Mouse (Mus musculus): ENCODE measurements around the gene Gde1. TPM values are rescaled to one million over a fixed set of nuclear protein-coding genes. Genes with fewer than 3 reads are reported as not detected.

The Gde1 gene
- polyA plus RNA-seq, 1 experiment from 2014 or later: 87.3 TPM

- WGBS: 4% methylated on average over 16 of the region's 16 CpGs
- Histone ChIP-seq H3K9me3 (ENCODE audit: control insufficient read depth, low read length) (no peaks in the 10 kb centered on the region), H3K4me2 (ENCODE audit: low read length) (peak within 1 kb of the TSS; percentile 73), H3K27me3 (ENCODE audit: control insufficient read depth, insufficient read depth, low read length) (peaks cover 3% of the 10 kb centered on the region; the same call in 1 of the 2 replicates), H3K4me3 (ENCODE audit: control insufficient read depth in 1 of 2, insufficient read depth in 1 of 2, low read depth in 1 of 2, low read length in 2 of 2) (peak within 1 kb of the TSS; percentile 64 to 78), H3K36me3 (ENCODE audit: control insufficient read depth, insufficient read depth, low read length) (peaks cover 15% of the 10 kb centered on the region), H3K9ac (ENCODE audit: low read length) (peak within 1 kb of the TSS; percentile 71), H3K4me1 (ENCODE audit: control insufficient read depth in 2 of 2, insufficient read depth in 2 of 2, low read length in 2 of 2) (peaks cover 4% of the 10 kb centered on the region in 2 experiments; a peak in 3 of 4 replicates), H3K27ac (replicated peaks in 1 of 2; ENCODE audit: control insufficient read depth in 1 of 2, insufficient read depth in 1 of 2, low read depth in 2 of 2, low read length in 2 of 2) (peak within 1 kb of the TSS; percentile 49 to 59; a peak in 2 of 4 replicates)
- peak; percentile 82 for ATAC-seq (ENCODE audit: insufficient number of reproducible peaks, insufficient read depth, low FRiP score, low read depth)
Measured at GRCm38 (mm10) chr7:118739975-118740531, 34.5 kb upstream of the Gde1 start, which contains the start of gene Vps35l. Gene Vps35l, plus strand, starts transcription at chr7:118740226.

GRCm38 (mm10) chr7:118738730-118739129 is 33.2 kb upstream of the Gde1 start:
- H3K4me1 ChIP-seq (ENCODE audit: control insufficient read depth in 2 of 2, insufficient read depth in 2 of 2, low read length in 2 of 2): peaks cover 4% of the 10 kb centered on the region in 2 experiments; a peak in 3 of 4 replicates
- H3K4me3 ChIP-seq (ENCODE audit: control insufficient read depth in 1 of 2, insufficient read depth in 1 of 2, low read depth in 1 of 2, low read length in 2 of 2): no peak overlapping the region
- H3K9ac ChIP-seq (ENCODE audit: low read length): no peak overlapping the region
- peaks cover 3% of the 10 kb centered on the region; the same call in 1 of the 2 replicates for H3K27me3 ChIP-seq (ENCODE audit: control insufficient read depth, insufficient read depth, low read length)
- no peak for ATAC-seq (ENCODE audit: insufficient number of reproducible peaks, insufficient read depth, low FRiP score, low read depth)
- 49% methylated on average over 1 of the region's 1 CpGs for WGBS
- H3K36me3 ChIP-seq (ENCODE audit: control insufficient read depth, insufficient read depth, low read length): 0 out of 2 replicates have a peak, but pooled peaks cover 8% of the 10 kb centered on the region
- no peaks in the 10 kb centered on the region for H3K9me3 ChIP-seq (ENCODE audit: control insufficient read depth, low read length)
- H3K27ac ChIP-seq (replicated peaks in 1 of 2; ENCODE audit: control insufficient read depth in 1 of 2, insufficient read depth in 1 of 2, low read depth in 2 of 2, low read length in 2 of 2): no peak overlapping the region
- H3K4me2 ChIP-seq (ENCODE audit: low read length): no peak overlapping the region

GRCm38 (mm10) chr7:118733225-118733624 is 27.6 kb upstream of the Gde1 start:
- Histone ChIP-seq H3K36me3 (ENCODE audit: control insufficient read depth, insufficient read depth, low read length) (peaks cover 42% of the 10 kb centered on the region), H3K27ac (replicated peaks in 1 of 2; ENCODE audit: control insufficient read depth in 1 of 2, insufficient read depth in 1 of 2, low read depth in 2 of 2, low read length in 2 of 2) (no peak overlapping the region), H3K4me1 (ENCODE audit: control insufficient read depth in 2 of 2, insufficient read depth in 2 of 2, low read length in 2 of 2) (no peaks in the 10 kb centered on the region), H3K4me2 (ENCODE audit: low read length) (no peak overlapping the region), H3K9ac (ENCODE audit: low read length) (no peak overlapping the region), H3K27me3 (ENCODE audit: control insufficient read depth, insufficient read depth, low read length) (no peaks in the 10 kb centered on the region), H3K9me3 (ENCODE audit: control insufficient read depth, low read length) (no peaks in the 10 kb centered on the region), H3K4me3 (ENCODE audit: control insufficient read depth in 1 of 2, insufficient read depth in 1 of 2, low read depth in 1 of 2, low read length in 2 of 2) (no peak overlapping the region)
- ATAC-seq (ENCODE audit: insufficient number of reproducible peaks, insufficient read depth, low FRiP score, low read depth): no peak
- 88% methylated on average over 13 of the region's 13 CpGs for WGBS

GRCm38 (mm10) chr7:118731781-118732180 is 26.2 kb upstream of the Gde1 start:
- ATAC-seq (ENCODE audit: insufficient number of reproducible peaks, insufficient read depth, low FRiP score, low read depth): no peak
- no peaks in the 10 kb centered on the region for H3K27me3 ChIP-seq (ENCODE audit: control insufficient read depth, insufficient read depth, low read length)
- H3K4me2 ChIP-seq (ENCODE audit: low read length): no peak overlapping the region
- H3K27ac ChIP-seq (replicated peaks in 1 of 2; ENCODE audit: control insufficient read depth in 1 of 2, insufficient read depth in 1 of 2, low read depth in 2 of 2, low read length in 2 of 2): no peak overlapping the region
- WGBS: 80% methylated on average over 3 of the region's 3 CpGs
- H3K36me3 ChIP-seq (ENCODE audit: control insufficient read depth, insufficient read depth, low read length): peaks cover 57% of the 10 kb centered on the region
- no peak overlapping the region for H3K4me3 ChIP-seq (ENCODE audit: control insufficient read depth in 1 of 2, insufficient read depth in 1 of 2, low read depth in 1 of 2, low read length in 2 of 2)
- no peaks in the 10 kb centered on the region for H3K9me3 ChIP-seq (ENCODE audit: control insufficient read depth, low read length)
- H3K9ac ChIP-seq (ENCODE audit: low read length): no peak overlapping the region
- H3K4me1 ChIP-seq (ENCODE audit: control insufficient read depth in 2 of 2, insufficient read depth in 2 of 2, low read length in 2 of 2): no peaks in the 10 kb centered on the region

GRCm38 (mm10) chr7:118728846-118729587 is 23.4 kb upstream of the Gde1 start:
- H3K4me1 ChIP-seq (ENCODE audit: control insufficient read depth in 2 of 2, insufficient read depth in 2 of 2, low read length in 2 of 2): no peaks in the 10 kb centered on the region
- H3K4me2 ChIP-seq (ENCODE audit: low read length): no peak overlapping the region
- H3K9me3 ChIP-seq (ENCODE audit: control insufficient read depth, low read length): no peaks in the 10 kb centered on the region
- H3K36me3 ChIP-seq (ENCODE audit: control insufficient read depth, insufficient read depth, low read length): peaks cover 72% of the 10 kb centered on the region
- H3K27ac ChIP-seq (replicated peaks in 1 of 2; ENCODE audit: control insufficient read depth in 1 of 2, insufficient read depth in 1 of 2, low read depth in 2 of 2, low read length in 2 of 2): no peak overlapping the region
- no peak overlapping the region for H3K9ac ChIP-seq (ENCODE audit: low read length)
- no peak for ATAC-seq (ENCODE audit: insufficient number of reproducible peaks, insufficient read depth, low FRiP score, low read depth)
- no peak overlapping the region for H3K4me3 ChIP-seq (ENCODE audit: control insufficient read depth in 1 of 2, insufficient read depth in 1 of 2, low read depth in 1 of 2, low read length in 2 of 2)
- WGBS: 86% methylated on average over 13 of the region's 13 CpGs
- no peaks in the 10 kb centered on the region for H3K27me3 ChIP-seq (ENCODE audit: control insufficient read depth, insufficient read depth, low read length)

- Histone ChIP-seq H3K9me3 (ENCODE audit: control insufficient read depth, low read length) (no peaks in the 10 kb centered on the region), H3K27me3 (ENCODE audit: control insufficient read depth, insufficient read depth, low read length) (no peaks in the 10 kb centered on the region), H3K27ac (replicated peaks in 1 of 2; ENCODE audit: control insufficient read depth in 1 of 2, insufficient read depth in 1 of 2, low read depth in 2 of 2, low read length in 2 of 2) (no peak overlapping the region), H3K36me3 (ENCODE audit: control insufficient read depth, insufficient read depth, low read length) (peaks cover 62% of the 10 kb centered on the region), H3K4me3 (ENCODE audit: control insufficient read depth in 1 of 2, insufficient read depth in 1 of 2, low read depth in 1 of 2, low read length in 2 of 2) (no peak overlapping the region), H3K4me2 (ENCODE audit: low read length) (no peak overlapping the region), H3K9ac (ENCODE audit: low read length) (no peak overlapping the region), H3K4me1 (ENCODE audit: control insufficient read depth in 2 of 2, insufficient read depth in 2 of 2, low read length in 2 of 2) (no peaks in the 10 kb centered on the region)
- WGBS: 70% methylated on average over 2 of the region's 2 CpGs
- no peak for ATAC-seq (ENCODE audit: insufficient number of reproducible peaks, insufficient read depth, low FRiP score, low read depth)
Measured at GRCm38 (mm10) chr7:118725459-118725858, 19.9 kb upstream of the Gde1 start.

- H3K4me2 ChIP-seq (ENCODE audit: low read length): no peak overlapping the region
- ATAC-seq (ENCODE audit: insufficient number of reproducible peaks, insufficient read depth, low FRiP score, low read depth): no peak
Measured at GRCm38 (mm10) chr7:118723927-118724326, 18.3 kb upstream of the Gde1 start.

More at GRCm38 (mm10) chr7:118723927-118724326, 18.3 kb upstream of the Gde1 start:
- Histone ChIP-seq H3K9me3 (ENCODE audit: control insufficient read depth, low read length) (no peaks in the 10 kb centered on the region), H3K9ac (ENCODE audit: low read length) (no peak overlapping the region), H3K27me3 (ENCODE audit: control insufficient read depth, insufficient read depth, low read length) (no peaks in the 10 kb centered on the region), H3K36me3 (ENCODE audit: control insufficient read depth, insufficient read depth, low read length) (peaks cover 57% of the 10 kb centered on the region), H3K27ac (replicated peaks in 1 of 2; ENCODE audit: control insufficient read depth in 1 of 2, insufficient read depth in 1 of 2, low read depth in 2 of 2, low read length in 2 of 2) (no peak overlapping the region), H3K4me3 (ENCODE audit: control insufficient read depth in 1 of 2, insufficient read depth in 1 of 2, low read depth in 1 of 2, low read length in 2 of 2) (no peak overlapping the region), H3K4me1 (ENCODE audit: control insufficient read depth in 2 of 2, insufficient read depth in 2 of 2, low read length in 2 of 2) (no peaks in the 10 kb centered on the region)
- 86% methylated on average over 9 of the region's 9 CpGs for WGBS
